Mouse (Mus musculus): ENCODE data around the gene Nsdhl.

GRCm38 (mm10) chrX:72895388-72896054 lies 22.8 kb upstream of the Nsdhl start:
- TF ChIP-seq MYOD1 (IDR thresholded peaks at IDR 0.05; ENCODE audit: control insufficient read depth in 1 of 3, insufficient read length in 2 of 3, low read depth in 2 of 3) (no peak), POLR2A (IDR thresholded peaks at IDR 0.05; ENCODE audit: insufficient read length, low read depth) (no peak)

Data from myocyte (in vitro differentiated cells).